Mouse (Mus musculus): Measurements from ENCODE around the gene Rpl21.

- no peak for TF ChIP-seq CTCF (IDR thresholded peaks at IDR 0.05; ENCODE audit: borderline replicate concordance, extremely low read depth, insufficient read depth, insufficient read length)
- no peak for TF ChIP-seq POLR2A (IDR thresholded peaks at IDR 0.05; ENCODE audit: borderline replicate concordance, extremely low read depth, insufficient read depth, insufficient read length, poor library complexity, severe bottlenecking)
Observed at GRCm38 (mm10) chr5:146783300-146783699, 49.4 kb upstream of the Rpl21 start.
